Mouse (Mus musculus): ENCODE data around the gene Mgat5.

The Mgat5 gene

GRCm38 (mm10) chr1:127219161-127219560, 14.3 kb downstream of the Mgat5 start:
- DNase-seq, result no peak

DNA sequence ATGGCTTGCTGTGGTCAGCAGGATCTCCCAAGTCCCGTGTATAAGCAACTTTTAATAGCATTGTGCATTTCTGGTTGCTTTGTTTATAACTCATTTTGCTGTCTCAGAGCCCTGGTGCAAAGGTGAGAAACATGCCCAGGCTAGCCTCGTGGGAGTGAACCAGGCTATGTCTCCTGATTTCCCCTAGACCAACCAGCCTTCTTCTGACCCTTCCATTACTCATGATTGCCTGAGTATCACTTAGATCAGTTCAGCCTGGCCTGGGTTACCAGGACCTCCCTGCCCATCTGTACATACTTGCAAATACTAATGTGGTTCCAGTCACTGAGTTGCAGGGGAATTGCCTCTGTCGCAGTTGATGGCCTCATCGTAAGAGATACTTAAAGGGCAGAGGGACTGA, 14.8 kb downstream of the Mgat5 start:
- DNase-seq, result no peak

GRCm38 (mm10) chr1:127221998-127222736, 17.4 kb downstream of the Mgat5 start:
- no peak for DNase-seq

DNA sequence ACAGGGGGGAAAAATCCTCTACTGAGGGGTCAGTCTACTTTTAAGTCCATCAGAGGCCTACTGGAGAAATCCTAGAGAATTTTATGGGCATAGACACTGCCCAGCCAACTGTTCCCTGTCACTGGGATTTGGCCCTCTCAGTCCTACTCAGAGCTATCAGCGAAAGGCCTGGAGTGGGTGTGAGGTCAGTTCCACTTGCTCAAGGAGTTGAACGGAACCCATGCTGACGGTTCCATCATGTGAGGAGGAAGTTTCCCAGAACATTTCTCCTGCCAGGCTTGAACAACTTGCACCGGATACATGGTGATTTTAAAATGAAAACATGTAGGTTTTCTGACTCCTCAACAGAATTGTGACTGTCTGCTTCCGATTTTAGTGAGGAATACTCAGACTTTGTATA, 20.2 kb downstream of the Mgat5 start:
- no peak for DNase-seq

GRCm38 (mm10) chr1:127229011-127229410, 24.2 kb downstream of the Mgat5 start:
- DNase-seq, result no peak

- DNase-seq, result no peak
Observed at GRCm38 (mm10) chr1:127230468-127230867, 25.7 kb downstream of the Mgat5 start.

DNA sequence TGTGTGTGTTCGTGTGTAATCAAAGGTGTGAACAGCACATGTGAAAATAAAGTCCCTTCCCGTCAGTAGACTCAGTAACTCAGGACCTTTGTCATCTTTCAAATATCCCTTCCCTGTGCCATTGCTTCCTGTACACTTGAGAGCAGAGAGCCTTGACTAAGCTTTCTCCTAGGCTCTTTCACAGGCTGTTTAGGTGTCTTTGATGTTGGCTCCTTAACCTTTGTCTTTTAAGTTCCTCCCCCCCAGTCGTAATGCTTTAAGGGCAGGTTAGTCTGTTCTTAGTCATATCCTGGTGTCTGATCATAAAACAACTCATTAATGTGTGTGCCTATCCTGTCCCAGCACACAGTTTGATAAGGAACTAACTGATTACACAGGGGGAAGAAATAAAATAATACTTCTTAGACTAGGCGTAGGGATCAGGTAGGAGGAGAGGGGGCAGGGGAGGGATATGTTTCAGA, 28.4 kb downstream of the Mgat5 start:
- DNase-seq, result no peak

DNA sequence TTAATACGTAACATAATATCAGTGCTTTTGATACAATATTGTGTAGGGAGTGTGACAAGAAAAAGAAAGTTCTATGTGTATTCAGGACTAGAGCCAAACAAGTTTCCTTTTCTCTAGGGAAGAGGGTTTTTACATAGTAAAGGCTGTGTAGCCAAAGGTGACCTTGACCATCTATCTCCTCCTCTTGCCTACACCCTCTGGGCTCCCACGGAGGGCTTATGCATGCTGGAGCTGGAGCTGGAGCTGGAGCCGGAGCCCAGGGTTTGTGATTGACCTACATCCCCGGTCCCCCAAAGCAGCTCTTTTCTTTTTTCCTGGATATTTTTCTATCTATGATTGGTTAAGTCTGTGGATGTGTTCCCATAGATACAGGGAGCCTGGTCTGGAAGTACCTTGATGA, 30.3 kb downstream of the Mgat5 start:
- no peak for DNase-seq

DNA sequence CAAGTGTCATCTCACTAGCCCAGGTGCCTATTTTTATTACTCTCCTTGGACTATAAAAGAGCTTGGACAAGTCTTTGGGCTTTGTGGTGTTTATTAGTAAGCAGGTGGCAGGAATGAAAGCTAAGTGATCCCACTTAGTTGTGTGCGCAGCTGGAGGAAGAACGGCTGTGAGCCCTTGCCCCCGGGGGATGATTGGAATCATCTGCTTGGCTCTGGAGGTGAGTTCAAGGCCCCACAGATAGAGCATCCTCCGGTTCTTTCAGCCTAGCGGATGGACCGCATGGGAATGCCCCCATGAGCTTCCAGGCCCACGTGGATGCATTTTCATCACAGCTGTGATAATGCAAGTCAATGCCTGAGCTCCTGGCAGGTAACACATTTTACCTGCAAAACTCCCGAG, 31.6 kb downstream of the Mgat5 start:
- DNase-seq, result no peak

DNA sequence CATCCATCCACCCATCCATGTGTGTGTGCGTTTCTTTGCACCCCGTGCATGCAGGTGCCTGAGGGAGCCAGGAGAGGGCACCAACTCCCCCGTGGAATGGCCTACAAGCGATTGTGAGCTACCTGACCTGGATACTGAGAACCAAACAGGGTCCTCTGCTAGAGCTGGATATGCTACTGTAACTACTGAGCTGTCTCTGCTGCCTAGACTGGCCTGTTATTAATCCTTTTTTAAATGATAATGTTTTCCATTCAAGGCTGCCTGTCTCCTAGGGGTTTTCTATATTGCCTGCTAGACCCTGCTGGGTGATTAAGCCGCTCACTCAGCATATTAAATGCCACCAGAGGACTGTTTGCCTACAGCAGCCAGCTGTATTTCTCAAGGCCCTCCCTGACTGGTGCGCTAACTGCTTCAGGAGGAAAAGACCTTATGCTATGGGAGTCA, 34.1 kb downstream of the Mgat5 start:
- no peak for DNase-seq

DNA sequence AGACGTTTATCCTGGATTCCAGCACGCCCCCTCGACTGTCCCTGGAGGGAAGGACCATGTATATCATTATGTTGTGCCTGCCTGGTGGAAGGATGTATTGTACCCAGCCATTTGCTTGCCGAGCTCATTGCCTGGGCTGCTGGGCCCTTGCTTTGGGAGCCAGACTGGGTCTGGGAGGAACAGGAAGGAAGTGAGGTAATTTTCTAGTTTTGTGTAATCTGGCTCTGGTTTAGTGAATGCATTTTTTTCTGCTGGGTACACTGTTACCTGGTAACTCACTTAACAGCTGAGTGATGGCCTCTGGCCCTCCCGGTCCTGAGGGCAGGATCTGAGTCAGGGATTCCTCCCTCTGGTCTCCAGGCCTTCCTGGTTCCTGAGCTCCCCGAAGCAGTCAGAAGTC, 35.1 kb downstream of the Mgat5 start:
- DNase-seq, result no peak

GRCm38 (mm10) chr1:127242151-127242887, 37.5 kb downstream of the Mgat5 start:
- no peak for DNase-seq

DNA sequence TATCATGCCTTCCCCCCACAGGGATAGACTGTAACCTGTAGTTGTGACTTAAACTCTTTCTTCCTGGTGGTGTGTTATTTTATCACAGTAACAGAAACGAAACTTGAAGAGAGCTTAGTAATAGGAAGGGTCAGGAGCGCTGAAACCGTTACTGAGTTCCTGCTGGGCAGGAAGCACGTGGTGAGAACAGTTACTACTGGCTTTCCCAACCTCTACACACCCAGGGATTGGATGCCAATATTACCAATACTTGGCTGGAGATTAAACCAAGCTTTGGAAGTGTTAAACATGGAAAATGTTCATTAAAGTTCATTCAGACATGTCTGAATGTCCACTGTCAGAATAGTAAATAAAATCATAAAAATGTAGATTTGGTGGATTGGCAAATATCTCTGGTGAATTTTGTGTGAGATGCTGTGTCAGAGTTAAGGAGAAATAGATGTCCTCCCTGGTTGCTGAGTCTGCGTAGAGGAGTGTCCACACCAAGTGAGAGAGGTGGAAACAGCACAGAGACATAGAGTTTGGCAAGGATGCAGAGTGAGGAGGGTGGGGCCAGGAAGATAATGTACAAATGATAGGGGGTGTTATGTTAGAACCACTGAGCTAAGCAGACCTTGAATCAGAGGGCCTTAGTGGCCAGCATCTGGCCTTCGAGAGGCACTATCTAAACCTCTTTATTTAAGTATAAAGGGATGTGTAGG, 38.2 kb downstream of the Mgat5 start:
- no peak for DNase-seq

DNA sequence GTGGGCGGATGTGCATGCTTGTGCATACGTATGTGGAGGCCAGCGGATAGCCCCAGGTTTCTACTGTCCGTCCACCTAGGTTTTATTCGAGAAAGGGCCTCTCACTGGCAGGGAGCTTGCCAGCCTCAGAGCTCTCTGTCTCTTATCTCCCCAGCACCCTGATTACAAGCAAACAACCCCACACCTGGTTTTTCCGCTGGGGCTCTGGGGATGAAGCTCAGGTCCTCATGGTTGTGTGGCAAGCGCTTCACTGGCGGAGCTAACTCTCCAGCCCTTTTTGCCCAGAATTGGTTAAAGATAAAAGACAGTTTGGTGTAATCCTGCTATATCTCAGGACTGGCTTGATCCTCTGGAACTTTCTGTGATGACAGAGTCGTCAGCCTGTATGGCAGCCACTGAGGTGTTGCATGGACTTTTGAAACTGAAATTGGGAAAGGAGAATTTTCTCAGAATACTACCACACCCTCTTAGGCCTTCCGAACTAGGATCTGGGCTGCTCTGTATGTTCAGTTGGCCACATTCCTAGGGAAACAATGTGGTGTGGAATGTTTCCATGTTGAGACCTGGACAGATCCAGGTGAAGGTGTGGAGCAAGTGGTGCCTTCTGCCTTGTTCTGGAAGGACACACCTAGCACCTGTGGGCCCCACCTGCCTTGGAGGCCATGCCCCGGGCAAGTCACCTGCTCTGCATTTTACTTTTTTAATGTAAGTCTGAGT, 39.4 kb downstream of the Mgat5 start:
- no peak for DNase-seq

GRCm38 (mm10) chr1:127246158-127246557, 41.3 kb downstream of the Mgat5 start:
- DNase-seq, result no peak

DNA sequence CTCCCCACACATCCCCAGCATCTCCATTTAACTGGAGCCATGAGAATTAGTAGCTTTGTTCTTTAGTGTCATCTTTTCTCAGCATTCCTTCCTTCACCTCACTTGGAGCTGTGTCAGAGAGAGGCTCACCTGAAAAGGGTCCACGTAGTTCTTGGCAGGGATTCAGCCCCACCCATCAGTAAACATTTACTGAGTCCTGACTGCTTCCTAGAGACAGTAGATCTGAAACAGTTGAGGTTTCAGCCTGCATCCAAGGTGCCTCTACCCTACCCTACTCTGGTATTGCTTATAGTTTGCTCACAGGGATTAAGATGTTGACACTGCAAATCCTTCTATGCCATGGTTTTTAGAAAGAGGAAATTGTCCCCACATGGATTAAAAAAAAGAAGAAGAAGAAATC, 43.6 kb downstream of the Mgat5 start:
- no peak for DNase-seq

DNA sequence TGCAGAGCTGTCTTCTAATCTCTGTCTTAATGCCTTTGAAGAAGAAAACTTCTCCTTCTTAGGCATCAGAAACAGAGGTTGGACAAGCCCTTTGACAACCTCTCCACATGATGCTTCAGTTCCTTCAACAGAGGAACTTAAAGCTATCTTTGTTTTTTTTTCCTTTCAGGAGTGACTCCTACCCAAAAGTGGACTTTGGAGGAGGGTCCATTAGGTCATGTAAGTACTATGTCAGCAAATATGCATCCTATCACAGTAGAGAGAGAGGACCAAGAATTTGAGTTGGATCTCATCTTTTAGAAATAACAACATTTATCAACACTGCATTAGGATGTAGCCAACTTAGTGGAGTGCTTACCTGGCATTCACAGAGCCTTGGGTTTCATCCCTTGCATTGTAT, 44.8 kb downstream of the Mgat5 start:
- no peak for DNase-seq

- no peak for DNase-seq
Observed at GRCm38 (mm10) chr1:127250313-127250712, 45.5 kb downstream of the Mgat5 start.

DNA sequence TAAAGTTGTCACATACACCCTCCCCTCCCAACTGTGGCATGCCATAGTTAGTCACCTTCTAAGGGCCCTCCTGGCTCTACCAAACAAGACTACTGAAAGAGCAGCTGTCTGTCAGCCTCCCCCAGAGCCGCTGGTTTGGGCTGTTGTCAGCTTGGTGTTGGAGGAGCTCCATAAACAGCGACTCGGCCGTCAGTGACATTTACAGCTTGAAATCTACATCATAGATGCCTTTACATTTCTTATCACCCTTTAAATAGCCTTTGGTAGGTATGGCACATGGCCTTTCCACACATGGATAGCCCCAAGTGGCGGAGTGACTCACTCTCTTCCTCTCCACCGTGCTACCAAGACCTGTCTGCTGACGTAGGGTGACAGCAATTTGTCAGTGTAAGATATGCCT, 46.9 kb downstream of the Mgat5 start:
- no peak for DNase-seq

GRCm38 (mm10) chr1:127257005-127257404, 52.2 kb downstream of the Mgat5 start:
- DNase-seq, result no peak

DNA sequence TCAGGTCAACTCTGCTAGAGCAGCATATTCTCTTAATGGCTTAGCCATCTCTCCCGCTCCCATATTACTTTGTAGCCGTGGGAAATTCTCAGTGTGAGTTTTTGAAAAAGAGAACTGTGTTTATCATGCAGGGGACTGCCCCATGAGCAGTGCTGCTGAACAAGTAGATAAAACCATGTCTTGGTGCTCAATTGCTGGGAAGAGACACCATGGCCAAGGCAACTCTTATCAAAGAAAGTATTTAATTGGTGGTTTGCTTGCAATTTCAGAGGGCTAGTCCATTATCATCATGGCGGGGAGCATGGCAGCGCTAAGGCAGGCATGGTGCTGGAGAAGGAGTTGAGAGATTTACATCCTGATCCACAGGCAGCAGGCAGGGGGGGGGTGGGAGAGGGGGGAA, 54.9 kb downstream of the Mgat5 start:
- no peak for DNase-seq

DNA sequence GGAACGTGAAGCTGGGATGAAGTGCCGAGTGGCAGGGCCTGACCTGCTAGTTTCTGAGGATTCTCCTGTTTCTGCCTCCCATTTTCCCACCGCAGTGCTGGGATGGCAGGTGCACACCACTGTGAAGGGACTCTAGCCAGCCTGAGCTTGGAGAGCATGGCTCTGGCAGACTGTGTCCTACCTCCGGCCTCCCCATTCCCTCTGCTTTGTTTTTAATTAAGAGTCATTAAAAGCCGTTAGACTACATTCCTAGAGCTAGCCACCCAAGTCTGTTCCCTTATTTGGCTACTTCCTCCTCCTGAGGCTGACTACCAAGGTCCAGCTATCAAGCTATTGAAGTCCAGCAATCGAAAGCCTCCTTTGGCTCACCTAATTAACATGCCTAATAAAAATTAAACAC, 56.2 kb downstream of the Mgat5 start:
- DNase-seq, result no peak
